Mouse (Mus musculus) ES-E14 (cell line): ENCODE results near the gene Dydc1.

Source experiments
- HCFC1 ChIP-seq: IDR thresholded peaks from 2 replicates; pipeline ENCODE4 v1.6.1; 2012; ENCODE audit warnings: low read length, inconsistent platforms, borderline replicate concordance; ENCODE audit not compliant: insufficient read depth
- MAFK ChIP-seq: IDR thresholded peaks from 2 replicates; pipeline ENCODE4 v1.6.1; 2014; ENCODE audit warnings: mild to moderate bottlenecking, low read depth, low read length, inconsistent platforms; ENCODE audit not compliant: insufficient read depth
- ZNF384 ChIP-seq: IDR thresholded peaks from 2 replicates; pipeline ENCODE4 v1.6.1; 2012; ENCODE audit warnings: low read depth, low read length, inconsistent platforms

DNA sequence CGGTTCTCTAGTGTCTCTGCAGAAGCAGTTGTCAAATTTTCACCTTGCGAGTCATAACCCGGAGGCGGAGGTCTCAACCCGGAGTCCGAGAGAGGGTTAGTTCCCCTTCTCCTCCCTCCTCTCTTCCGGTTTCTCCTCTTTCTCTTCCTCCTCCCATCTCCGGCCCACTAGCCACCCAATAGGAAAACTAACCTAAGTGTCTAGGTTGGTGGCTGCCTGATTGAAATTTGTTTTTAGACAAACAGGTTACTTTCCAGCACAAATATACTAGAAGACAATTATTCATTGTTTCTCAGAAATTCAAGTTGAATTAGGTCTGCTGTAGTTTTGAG lies 199 bp downstream of the Dydc1 start:
- TF ChIP-seq MAFK (no peak), ZNF384 (no peak), HCFC1 (no peak)
